Mouse (Mus musculus): ENCODE measurements around the gene Bach2.

Bach2 gene

GRCm38 (mm10) chr4:32522013-32522412 is 283.4 kb downstream of the Bach2 start:
- intact Hi-C loops (cut with DNase I) = no loop called here

DNA sequence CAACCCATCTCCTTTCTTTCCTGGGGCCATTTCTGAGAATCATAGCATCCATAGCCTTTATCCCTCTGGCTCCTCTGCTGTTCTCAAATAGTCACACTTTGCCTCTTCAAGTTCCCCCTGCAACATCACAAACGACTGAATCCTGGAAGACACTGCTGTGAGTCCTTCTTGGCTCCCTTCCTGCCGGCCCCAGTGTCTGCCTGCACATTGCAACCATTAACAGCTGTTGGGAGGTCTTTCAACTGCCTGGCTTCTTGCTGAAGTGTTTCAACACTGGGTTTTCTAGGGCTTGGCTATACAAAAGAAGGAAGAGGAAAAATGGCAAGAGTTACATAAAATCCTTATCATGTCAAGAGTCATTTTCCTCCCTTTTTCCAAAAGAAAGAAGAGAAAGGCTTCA is 285.7 kb downstream of the Bach2 start:
- intact Hi-C loops (cut with DNase I) = no loop called here

- intact Hi-C loops (cut with DNase I) = no loop called here
Measured at GRCm38 (mm10) chr4:32525000-32525399, 286.4 kb downstream of the Bach2 start.

DNA sequence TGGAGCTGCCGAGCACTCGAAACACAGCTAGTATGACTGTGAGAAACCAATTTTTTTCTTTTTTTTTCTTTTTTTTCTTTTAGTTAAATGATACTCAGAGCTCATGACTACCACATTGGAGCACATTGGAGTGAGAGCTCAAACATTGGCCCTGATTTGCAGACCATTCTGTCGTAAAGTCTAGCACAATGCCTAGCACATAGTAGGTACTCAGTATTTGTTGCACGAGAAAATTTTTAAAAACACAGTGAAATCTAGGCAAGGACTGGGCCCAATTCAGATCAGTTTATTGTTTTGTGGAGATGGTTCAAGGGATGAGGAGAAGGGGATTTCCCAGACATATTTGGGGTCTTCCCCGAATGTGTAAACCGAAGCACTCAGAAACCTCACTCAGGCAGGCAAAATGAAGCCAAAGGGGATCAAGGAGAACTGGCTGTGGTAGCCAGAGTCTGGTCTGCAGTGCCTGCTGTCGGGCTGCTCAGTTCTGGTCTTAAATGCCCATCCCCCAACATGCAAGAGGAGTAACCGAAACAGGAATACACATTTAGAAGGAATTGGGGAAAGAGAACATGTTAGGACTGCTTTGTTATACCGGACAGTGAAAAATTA is 287.7 kb downstream of the Bach2 start:
- intact Hi-C loops (cut with DNase I) = no loop called here

- intact Hi-C loops (cut with DNase I) = no loop called here
Measured at GRCm38 (mm10) chr4:32529443-32529995, 290.9 kb downstream of the Bach2 start.

- intact Hi-C loops (cut with DNase I) = loop anchor here (10.0 kb wide), 1 partner anchor 476 kb away; no protein-coding TSS in a partner anchor
Measured at GRCm38 (mm10) chr4:32530421-32530920, 291.9 kb downstream of the Bach2 start.

DNA sequence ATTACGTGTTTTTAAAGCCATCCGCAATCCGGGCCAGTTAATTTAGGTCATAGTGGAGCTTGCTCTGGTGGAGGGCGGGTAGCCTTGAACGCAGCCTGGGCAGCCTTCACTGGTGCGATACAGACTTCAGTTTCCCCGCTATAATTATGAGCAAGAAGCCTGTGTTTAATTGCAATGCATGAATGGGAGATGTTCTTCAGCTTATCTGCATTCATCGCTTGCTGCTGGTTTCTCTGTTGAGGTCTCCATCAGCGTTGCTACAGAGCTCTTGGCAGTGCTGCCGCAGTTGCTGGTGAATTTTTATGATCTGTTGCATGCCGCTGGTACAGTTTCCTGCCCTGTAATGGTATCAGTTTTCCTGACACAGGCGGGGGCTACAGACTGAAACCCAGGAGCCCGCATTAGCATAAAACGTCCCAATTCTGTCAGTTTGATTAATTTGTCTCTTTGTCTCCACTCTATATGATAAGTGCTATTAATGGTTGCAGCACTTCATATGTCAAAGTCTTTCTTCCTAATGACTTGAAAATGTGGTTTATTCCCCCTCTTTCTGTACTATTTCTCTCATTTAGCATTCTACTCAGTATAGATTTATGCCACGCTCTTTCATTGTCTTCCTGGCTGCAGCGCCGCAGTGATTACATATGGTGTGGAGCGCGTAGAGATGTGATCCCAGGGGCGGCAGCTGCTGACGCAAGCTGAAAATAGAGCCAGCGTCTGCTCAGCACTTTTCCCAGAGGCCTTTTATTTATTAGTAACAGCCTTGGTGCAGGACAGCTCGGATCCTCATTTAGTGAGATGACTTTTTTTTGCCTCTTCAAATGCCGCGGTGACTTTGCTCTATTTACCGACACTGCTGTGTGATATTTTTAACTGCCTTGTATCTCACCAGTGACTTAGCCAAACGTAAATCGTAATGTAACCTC is 292.6 kb downstream of the Bach2 start:
- intact Hi-C loops (cut with DNase I) = loop anchor here (10.0 kb wide), 1 partner anchor 476 kb away; no protein-coding TSS in a partner anchor

GRCm38 (mm10) chr4:32532079-32532478 is 293.5 kb downstream of the Bach2 start:
- intact Hi-C loops (cut with DNase I) = loop anchor here (10.0 kb wide), 1 partner anchor 477 kb away; no protein-coding TSS in a partner anchor

- intact Hi-C loops (cut with DNase I) = loop anchor here (10.0 kb wide), 1 partner anchor 479 kb away; no protein-coding TSS in a partner anchor
Measured at GRCm38 (mm10) chr4:32533735-32534134, 295.1 kb downstream of the Bach2 start.

GRCm38 (mm10) chr4:32535626-32536025 is 297.0 kb downstream of the Bach2 start:
- intact Hi-C loops (cut with DNase I) = loop anchor here (5.0 to 10.0 kb wide), 3 partner anchors 288 to 481 kb away; no protein-coding TSS in a partner anchor

- intact Hi-C loops (cut with DNase I) = loop anchor here (5.0 to 10.0 kb wide), 3 partner anchors 290 to 482 kb away; no protein-coding TSS in a partner anchor
Measured at GRCm38 (mm10) chr4:32536870-32537508, 298.4 kb downstream of the Bach2 start.

DNA sequence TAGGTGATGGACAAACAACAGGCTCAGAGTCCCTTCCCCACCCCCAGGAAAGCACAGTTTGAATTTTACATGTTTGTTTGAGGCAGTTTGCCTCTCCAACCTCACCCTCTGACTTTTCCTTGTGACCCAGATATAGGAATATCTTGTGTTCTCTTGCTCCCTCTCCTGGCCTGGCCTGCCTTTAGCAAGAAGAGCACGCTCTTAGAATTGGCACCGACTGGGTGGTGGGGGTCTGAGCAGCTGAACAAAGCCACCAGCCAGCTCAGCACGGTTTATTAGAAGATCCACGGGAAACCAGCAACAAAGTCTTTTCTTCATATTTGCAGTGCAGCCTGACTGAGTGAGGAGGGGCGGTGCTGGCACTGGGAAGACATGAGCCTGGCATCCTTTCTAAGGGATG is 299.5 kb downstream of the Bach2 start:
- intact Hi-C loops (cut with DNase I) = loop anchor here (5.0 to 10.0 kb wide), 3 partner anchors 291 to 483 kb away; no protein-coding TSS in a partner anchor

DNA sequence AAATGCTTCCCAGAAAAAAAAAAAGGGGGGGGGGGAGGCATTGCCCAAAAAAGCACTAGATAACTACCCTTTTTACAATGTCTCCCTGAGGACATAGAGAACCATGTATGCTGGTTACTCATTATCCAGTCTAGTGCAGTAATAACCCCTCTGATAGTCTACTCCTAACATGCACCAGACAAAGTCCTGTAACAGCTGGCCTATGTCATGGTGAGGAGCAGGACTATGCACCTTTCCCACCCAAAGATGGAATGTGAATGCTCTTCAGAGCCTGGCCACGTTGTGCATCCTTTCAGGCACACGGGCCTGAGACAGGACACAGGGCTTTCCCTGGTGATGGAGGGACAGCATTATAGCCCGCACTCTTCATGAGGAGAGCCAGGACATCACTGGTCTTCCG is 299.9 kb downstream of the Bach2 start:
- intact Hi-C loops (cut with DNase I) = loop anchor here (5.0 to 10.0 kb wide), 3 partner anchors 291 to 484 kb away; no protein-coding TSS in a partner anchor

- intact Hi-C loops (cut with DNase I) = loop anchor here (5.0 to 10.0 kb wide), 3 partner anchors 292 to 484 kb away; no protein-coding TSS in a partner anchor
Measured at GRCm38 (mm10) chr4:32538987-32539386, 300.4 kb downstream of the Bach2 start.

DNA sequence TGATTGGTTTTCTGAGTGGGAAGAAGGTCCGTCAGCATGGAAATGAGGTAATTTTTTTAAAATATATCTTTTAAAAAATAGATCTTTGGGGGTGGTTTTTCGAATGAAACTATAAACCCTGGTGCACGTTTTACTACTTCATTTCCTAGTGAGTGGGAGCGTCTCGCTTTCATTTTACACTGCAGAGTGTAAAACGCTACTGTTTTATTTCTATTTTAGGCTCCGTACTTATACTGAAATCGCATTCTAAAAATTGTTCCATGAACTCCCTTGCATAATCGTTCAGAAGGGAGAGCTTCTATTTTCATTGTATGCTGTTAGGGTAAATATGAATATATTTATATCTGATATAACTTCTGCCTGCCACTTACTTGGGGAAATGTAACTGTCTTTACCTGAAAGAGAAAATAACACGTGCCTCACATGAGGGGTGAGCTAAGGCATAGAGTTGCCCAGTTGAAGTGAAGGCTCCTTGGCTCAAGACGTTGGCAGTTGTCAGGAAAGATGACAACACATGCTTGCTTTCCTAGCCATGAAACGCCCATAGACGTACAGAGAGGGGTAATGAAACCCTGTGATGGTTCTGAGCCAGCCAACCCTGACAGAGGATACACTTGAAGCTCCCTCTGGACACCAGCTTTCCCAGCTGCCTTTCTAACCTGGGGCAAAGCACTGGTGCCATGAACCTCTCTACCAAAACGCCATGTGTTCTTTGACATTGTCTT is 306.4 kb downstream of the Bach2 start:
- intact Hi-C loops (cut with DNase I) = no loop called here

GRCm38 (mm10) chr4:32545548-32545947 is 306.9 kb downstream of the Bach2 start:
- intact Hi-C loops (cut with DNase I) = no loop called here

DNA sequence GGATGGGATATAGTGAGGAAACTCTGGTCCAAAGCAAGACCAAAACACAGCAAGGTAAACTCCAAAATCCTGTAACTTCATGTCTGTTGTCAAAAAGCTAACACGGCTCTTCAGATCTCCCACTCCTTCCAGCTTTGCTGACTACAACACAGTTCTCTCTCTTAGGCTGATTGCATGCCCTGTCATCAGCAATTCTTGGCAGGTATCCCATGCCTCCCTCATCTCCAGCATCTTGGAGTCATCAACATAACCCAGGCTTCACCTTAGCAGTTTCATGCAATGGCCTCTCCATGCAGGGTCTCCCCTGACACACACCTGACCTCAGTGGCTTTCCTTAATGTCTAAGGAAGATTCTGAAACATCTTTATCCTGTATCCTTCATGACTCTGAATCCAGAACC is 310.5 kb downstream of the Bach2 start:
- intact Hi-C loops (cut with DNase I) = no loop called here

- intact Hi-C loops (cut with DNase I) = no loop called here
Measured at GRCm38 (mm10) chr4:32551337-32551736, 312.7 kb downstream of the Bach2 start.

GRCm38 (mm10) chr4:32555506-32555905 is 316.9 kb downstream of the Bach2 start:
- intact Hi-C loops (cut with DNase I) = no loop called here

- intact Hi-C loops (cut with DNase I) = no loop called here
Measured at GRCm38 (mm10) chr4:32560246-32560645, 321.6 kb downstream of the Bach2 start.

Data from adrenal gland (tissue).